Mouse (Mus musculus) kidney, postnatal 0 days (tissue): ENCODE measurements around the gene Sctr. TPM values are rescaled to one million over a fixed set of nuclear protein-coding genes. Genes with fewer than 3 reads are reported as not detected.
A peak's percentile ranks its signal among the peaks of the same experiment; 100 is the strongest.

Source experiments
- ATAC-seq: fragments of 200-750 bp; cut with Nextera tagmentation; replicated peaks from 2 replicates; pipeline ENCODE4 v1.8.0; 2017; ENCODE audit warnings: low read depth, moderate number of reproducible peaks, moderate TSS enrichment, moderate library complexity; ENCODE audit not compliant: low FRiP score
- DNase-seq: peaks from one replicate; pipeline ENCODE4 v3.0.0-alpha.2; 2016; ENCODE audit warnings: low spot score
- H3K27ac ChIP-seq: fragments of 300-500 bp; sonication (generic); 2 replicates; pipeline ENCODE4 v1.5.1; 2014; ENCODE audit warnings: mild to moderate bottlenecking
- H3K27me3 ChIP-seq: fragments of 300-500 bp; sonication (generic); 2 replicates; pipeline ENCODE4 v1.6.1; 2014; ENCODE audit warnings: low read length, mixed read lengths; ENCODE audit not compliant: insufficient read depth
- H3K36me3 ChIP-seq: fragments of 300-500 bp; sonication (generic); 2 replicates; pipeline ENCODE4 v1.6.1; 2014; ENCODE audit warnings: low read length, mixed read lengths; ENCODE audit not compliant: insufficient read depth
- H3K4me1 ChIP-seq: fragments of 300-500 bp; sonication (generic); replicated peaks from 2 replicates; pipeline ENCODE4 v1.6.1; 2014; ENCODE audit warnings: antibody characterized with exemption, low read length, mixed read lengths; ENCODE audit not compliant: insufficient read depth
- H3K4me2 ChIP-seq: fragments of 300-500 bp; sonication (generic); 2 replicates; pipeline ENCODE4 v1.6.1; 2014; ENCODE audit warnings: mild to moderate bottlenecking, low read length, moderate library complexity, mixed read lengths
- H3K4me3 ChIP-seq: fragments of 300-500 bp; sonication (generic); replicated peaks from 2 replicates; pipeline ENCODE4 v1.5.1; 2014; ENCODE audit warnings: low read depth, low read length
- H3K9ac ChIP-seq: fragments of 300-500 bp; sonication (generic); 2 replicates; pipeline ENCODE4 v1.6.1; 2014; ENCODE audit warnings: low read depth, low read length
- H3K9me3 ChIP-seq: fragments of 300-500 bp; sonication (generic); replicated peaks from 2 replicates; pipeline ENCODE4 v1.6.1; 2016; ENCODE audit warnings: low read length, inconsistent platforms, mixed read lengths
- CTCF ChIP-seq: IDR thresholded peaks from 2 replicates; pipeline ENCODE4 v1.5.1; 2016; ENCODE audit warnings: antibody characterized with exemption, low read depth, mild to moderate bottlenecking, moderate library complexity
- WGBS: fragments of 180-500 bp; shearing (Covaris S2); extraction: QIAGEN DNeasy Blood & Tissue Kit; methylation state at CpG from one replicate; pipeline ENCODE4 v1.1.7; 2014; 5-methylcytosine and 5-hydroxymethylcytosine counted together
- polyA plus RNA-seq: library from polyadenylated mRNA; unstranded; fragments of >200 nt; fragmentation: Nextera tagmentation; extraction: Ambion mirVana; gene quantifications from 2 replicates; pipeline ENCODE4 v1.2.1, GENCODE M21; 2015

Gene Sctr
- polyA plus RNA-seq, 1 experiment from 2014 or later, result 0.63 TPM

GRCm38 (mm10) chr1:119975141-119975540 lies 31.6 kb upstream of the Sctr start:
- 56% methylated on average over 4 of the region's 4 CpGs for WGBS
- no peaks in the 10 kb centered on the region for H3K4me1 ChIP-seq

GRCm38 (mm10) chr1:119986555-119986954 lies 20.1 kb upstream of the Sctr start:
- no peak overlapping the region for H3K9ac ChIP-seq
- H3K36me3 ChIP-seq, result no peaks in the 10 kb centered on the region
- TF ChIP-seq CTCF, result no peak
- no peak overlapping the region for H3K4me2 ChIP-seq
- no peaks in the 10 kb centered on the region for H3K9me3 ChIP-seq
- H3K4me3 ChIP-seq, result no peak overlapping the region
- H3K4me1 ChIP-seq, result no peaks in the 10 kb centered on the region
- H3K27me3 ChIP-seq, result no peaks in the 10 kb centered on the region
- H3K27ac ChIP-seq, result no peak overlapping the region
- no peak for ATAC-seq
- no peak for DNase-seq
- WGBS, result 75% methylated on average over 5 of the region's 5 CpGs

More at GRCm38 (mm10) chr1:119975141-119975540, 31.6 kb upstream of the Sctr start:
- DNase-seq (no peak), ATAC-seq (no peak)
- no peak for TF ChIP-seq CTCF
- Histone ChIP-seq H3K27me3 (no peaks in the 10 kb centered on the region), H3K27ac (no peak overlapping the region), H3K4me2 (no peak overlapping the region), H3K9me3 (no peaks in the 10 kb centered on the region), H3K9ac (no peak overlapping the region), H3K36me3 (no peaks in the 10 kb centered on the region), H3K4me3 (no peak overlapping the region)

- peak; percentile 92 for ATAC-seq
- Histone ChIP-seq H3K4me1 (no peaks in the 10 kb centered on the region), H3K9me3 (no peaks in the 10 kb centered on the region), H3K4me3 (peak within 1 kb of the TSS; percentile 44), H3K27ac (peak within 1 kb of the TSS; percentile 50; the same call in 1 of the 2 replicates), H3K27me3 (no peaks in the 10 kb centered on the region), H3K36me3 (no peaks in the 10 kb centered on the region), H3K9ac (peak within 1 kb of the TSS; percentile 51; the same call in 1 of the 2 replicates), H3K4me2 (peak within 1 kb of the TSS; percentile 73)
- TF ChIP-seq CTCF, result no peak
- 7% methylated on average over 30 of the region's 30 CpGs for WGBS
- DNase-seq, result peak; percentile 87
Measured at GRCm38 (mm10) chr1:119996798-119997581, 9.7 kb upstream of the Sctr start, which contains the start of gene Cfap221. Gene Cfap221, minus strand, starts transcription at chr1:119997234.

- Histone ChIP-seq H3K9ac (no peak overlapping the region), H3K27me3 (no peaks in the 10 kb centered on the region), H3K4me2 (peak overlapping the region; percentile 73), H3K27ac (no peak overlapping the region), H3K4me3 (peak overlapping the region; percentile 44), H3K4me1 (no peaks in the 10 kb centered on the region), H3K36me3 (no peaks in the 10 kb centered on the region), H3K9me3 (no peaks in the 10 kb centered on the region)
- ATAC-seq, result peak; percentile 53
- peak; percentile 45 for DNase-seq
- TF ChIP-seq CTCF, result peak; percentile 53; the same call in 1 of the 2 replicates
- 26% methylated on average over 5 of the region's 5 CpGs for WGBS
Measured at GRCm38 (mm10) chr1:119997644-119998043, 9.1 kb upstream of the Sctr start.

- Histone ChIP-seq H3K9me3 (no peaks in the 10 kb centered on the region), H3K9ac (no peak overlapping the region), H3K36me3 (no peaks in the 10 kb centered on the region), H3K4me2 (peak overlapping the region; percentile 61), H3K27me3 (no peaks in the 10 kb centered on the region), H3K27ac (no peak overlapping the region), H3K4me3 (no peak overlapping the region), H3K4me1 (peaks cover 4% of the 10 kb centered on the region; the same call in 1 of the 2 replicates)
- no peak for ATAC-seq
- DNase-seq, result no peak
- no peak for TF ChIP-seq CTCF
- WGBS, result 38% methylated on average over 11 of the region's 11 CpGs
Measured at GRCm38 (mm10) chr1:120007851-120008588, 1.3 kb downstream of the Sctr start.

- Histone ChIP-seq H3K4me2 (no peak overlapping the region), H3K4me1 (peaks cover 4% of the 10 kb centered on the region; the same call in 1 of the 2 replicates), H3K27ac (no peak overlapping the region), H3K36me3 (no peaks in the 10 kb centered on the region), H3K27me3 (no peaks in the 10 kb centered on the region), H3K4me3 (no peak overlapping the region), H3K9ac (no peak overlapping the region), H3K9me3 (no peaks in the 10 kb centered on the region)
- ATAC-seq (no peak), DNase-seq (no peak)
- WGBS, result 73% methylated on average over 12 of the region's 12 CpGs
- no peak for TF ChIP-seq CTCF
Measured at GRCm38 (mm10) chr1:120012638-120013037, 5.9 kb downstream of the Sctr start.
